Mouse (Mus musculus): ENCODE measurements around the gene Rps8. TPM values are rescaled to one million over a fixed set of nuclear protein-coding genes. Genes with fewer than 3 reads are reported as not detected.
A peak's percentile ranks its signal among the peaks of the same experiment; 100 is the strongest.

Gene Rps8
- polyA plus RNA-seq, 3 experiments from 2014 or later: 670 to 888 (median 878) TPM

- ATAC-seq: no peak
These were observed 7.9 kb downstream of the Rps8 start for GRCm38 (mm10) chr4:117148047-117148713.

GRCm38 (mm10) chr4:117146176-117146575 lies 9.9 kb downstream of the Rps8 start:
- ATAC-seq: peak; percentile 70

GRCm38 (mm10) chr4:117145248-117145647 lies 10.8 kb downstream of the Rps8 start:
- ATAC-seq: no peak

DNA sequence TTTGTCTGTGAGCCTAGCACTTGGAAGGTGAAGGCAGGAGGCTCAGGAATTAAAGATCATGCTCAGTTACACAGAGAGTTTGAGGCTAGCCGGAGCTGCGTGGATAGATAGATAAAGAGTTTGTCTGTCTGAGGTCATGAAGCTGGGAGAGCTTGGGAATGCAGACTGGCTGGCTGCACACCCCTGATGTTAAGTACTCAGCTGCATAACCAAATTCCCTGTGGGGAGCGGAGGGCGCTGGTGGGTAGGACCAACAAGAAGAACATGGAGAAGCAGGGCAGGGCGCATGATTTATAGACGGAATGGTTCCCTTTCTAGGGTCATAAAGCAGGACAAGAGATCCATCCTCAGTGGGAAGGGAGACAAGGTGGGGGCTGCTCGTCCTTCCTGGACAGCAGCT lies 13.0 kb downstream of the Rps8 start:
- ATAC-seq: no peak

DNA sequence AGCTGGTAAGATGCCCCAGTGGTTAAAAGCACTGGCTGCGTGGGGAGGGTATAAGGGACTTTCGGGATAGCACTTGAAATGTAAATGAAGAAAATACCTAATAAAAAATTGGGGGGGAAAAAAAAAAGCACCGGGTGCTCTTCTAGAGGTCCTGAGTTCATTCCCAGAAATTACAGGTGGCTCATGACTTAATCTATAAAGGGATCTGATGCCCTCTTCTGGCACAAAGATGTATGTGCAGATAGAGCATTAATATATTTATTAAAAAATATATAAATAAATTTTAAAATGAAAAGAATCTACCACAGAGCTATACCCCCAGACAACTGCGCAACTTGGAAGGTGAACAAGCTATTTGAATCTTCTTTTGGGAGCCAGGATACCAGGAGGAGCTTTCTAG lies 15.4 kb downstream of the Rps8 start:
- no peak for ATAC-seq

DNA sequence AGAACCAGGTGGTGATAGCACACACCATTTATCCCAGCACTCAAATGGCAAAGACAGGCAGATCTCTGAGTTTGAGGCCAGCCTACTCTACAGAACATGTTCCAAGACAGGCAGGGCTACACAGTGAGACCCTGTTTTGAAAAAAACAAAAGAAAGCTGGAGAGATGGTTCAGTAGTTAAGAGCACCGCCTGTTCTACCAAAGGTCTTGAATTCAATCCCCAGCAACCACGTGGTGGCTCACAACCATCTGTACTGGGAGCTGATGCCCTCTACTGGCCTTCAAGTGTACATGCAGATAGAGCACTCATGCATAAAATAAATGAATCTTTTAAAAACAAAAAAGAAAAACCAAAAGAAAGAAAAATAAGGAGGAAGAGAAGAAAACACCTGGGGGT lies 16.8 kb downstream of the Rps8 start:
- ATAC-seq: peak; percentile 85

- no peak for ATAC-seq
These were observed 17.5 kb downstream of the Rps8 start for GRCm38 (mm10) chr4:117138295-117139216.

DNA sequence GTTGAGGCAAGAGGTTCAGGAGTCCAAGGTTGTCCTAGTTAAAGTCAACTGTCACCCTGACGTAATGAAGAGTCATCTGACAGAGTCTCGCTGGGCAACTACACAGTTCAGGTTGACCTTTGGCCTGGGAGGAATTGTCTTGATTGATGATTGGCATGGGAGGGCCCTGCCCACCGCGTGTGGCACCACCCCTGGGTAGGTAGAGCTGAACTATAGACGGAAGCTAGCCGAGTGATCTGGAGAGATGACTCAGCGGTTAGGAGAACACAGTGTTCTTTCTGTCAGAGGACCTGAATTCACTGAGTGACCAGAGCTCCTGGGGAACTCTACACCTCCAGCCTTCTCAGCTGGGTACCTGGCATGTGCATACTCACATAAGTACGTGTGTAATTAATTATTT lies 20.0 kb downstream of the Rps8 start:
- no peak for ATAC-seq

- no peak for ATAC-seq
These were observed 21.4 kb downstream of the Rps8 start for GRCm38 (mm10) chr4:117134601-117134995.

DNA sequence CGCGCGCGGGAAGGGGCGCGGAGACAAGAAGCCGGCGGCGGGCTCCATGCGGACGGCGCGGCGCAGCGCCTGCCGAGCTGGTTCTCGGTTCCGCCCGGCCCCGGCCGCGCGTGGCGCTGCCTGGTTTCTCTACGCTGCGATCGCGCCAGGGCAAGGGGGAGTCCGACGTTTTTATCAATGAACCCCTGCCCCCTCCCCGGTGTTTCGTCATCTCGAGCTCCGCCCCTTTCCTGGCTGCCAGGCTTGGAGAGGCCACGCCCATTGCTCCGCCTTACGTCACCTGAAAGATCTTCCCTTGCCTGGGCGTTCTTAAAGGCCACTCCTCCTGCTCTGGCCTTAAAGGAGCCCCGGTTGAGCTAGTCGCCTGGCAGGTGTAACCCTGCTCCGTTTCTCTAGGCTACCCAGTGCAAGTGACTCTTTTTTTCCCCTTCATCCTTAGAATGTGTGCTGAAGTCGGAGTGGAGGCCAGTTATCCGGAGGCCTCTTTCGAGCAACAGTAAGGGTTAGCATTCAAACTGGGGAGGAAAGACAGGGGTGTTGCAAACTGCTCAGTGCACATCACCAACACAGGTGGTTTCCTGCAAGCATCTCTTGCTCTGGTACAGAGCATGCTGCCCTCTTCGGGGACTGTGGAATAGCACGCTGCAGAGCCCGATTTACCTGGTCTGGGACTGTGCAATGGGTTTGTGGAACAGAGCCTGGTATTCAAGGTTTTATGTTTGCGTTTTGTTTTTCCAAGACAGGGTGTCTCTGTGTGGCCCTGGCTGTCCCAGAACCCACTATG lies 22.0 kb downstream of the Rps8 start, which contains the start of gene Plk3:
Gene Plk3, minus strand, starts transcription at position 147 of the 784 bp plus-strand sequence.
- ATAC-seq: peak; percentile 92

GRCm38 (mm10) chr4:117133366-117133796 lies 22.7 kb downstream of the Rps8 start:
- ATAC-seq: peak; percentile 1

GRCm38 (mm10) chr4:117132794-117133143 lies 23.3 kb downstream of the Rps8 start:
- no peak for ATAC-seq

- no peak for ATAC-seq
These were observed 23.9 kb downstream of the Rps8 start for GRCm38 (mm10) chr4:117131890-117132793.

DNA sequence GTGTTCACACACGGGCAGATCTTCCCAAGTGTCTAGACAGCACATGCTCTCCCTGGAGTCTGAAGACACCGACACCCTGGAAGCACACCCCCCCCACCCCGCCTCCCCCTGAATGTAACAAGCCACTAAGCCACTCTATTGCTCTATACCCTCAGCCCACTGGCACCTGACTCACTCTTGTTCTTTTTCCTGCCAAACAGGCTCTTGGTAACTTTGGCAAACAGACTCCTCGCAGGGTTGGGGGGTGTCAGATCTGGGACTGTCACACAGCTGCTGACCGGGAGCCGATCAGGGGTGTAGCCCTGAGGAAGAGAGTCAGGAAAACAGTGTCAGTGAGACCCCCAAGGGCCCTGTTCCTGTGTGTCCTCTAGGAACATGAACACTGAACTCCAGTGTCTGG lies 24.8 kb downstream of the Rps8 start:
- no peak for ATAC-seq

GRCm38 (mm10) chr4:117130790-117131189 lies 25.3 kb downstream of the Rps8 start:
- no peak for ATAC-seq

DNA sequence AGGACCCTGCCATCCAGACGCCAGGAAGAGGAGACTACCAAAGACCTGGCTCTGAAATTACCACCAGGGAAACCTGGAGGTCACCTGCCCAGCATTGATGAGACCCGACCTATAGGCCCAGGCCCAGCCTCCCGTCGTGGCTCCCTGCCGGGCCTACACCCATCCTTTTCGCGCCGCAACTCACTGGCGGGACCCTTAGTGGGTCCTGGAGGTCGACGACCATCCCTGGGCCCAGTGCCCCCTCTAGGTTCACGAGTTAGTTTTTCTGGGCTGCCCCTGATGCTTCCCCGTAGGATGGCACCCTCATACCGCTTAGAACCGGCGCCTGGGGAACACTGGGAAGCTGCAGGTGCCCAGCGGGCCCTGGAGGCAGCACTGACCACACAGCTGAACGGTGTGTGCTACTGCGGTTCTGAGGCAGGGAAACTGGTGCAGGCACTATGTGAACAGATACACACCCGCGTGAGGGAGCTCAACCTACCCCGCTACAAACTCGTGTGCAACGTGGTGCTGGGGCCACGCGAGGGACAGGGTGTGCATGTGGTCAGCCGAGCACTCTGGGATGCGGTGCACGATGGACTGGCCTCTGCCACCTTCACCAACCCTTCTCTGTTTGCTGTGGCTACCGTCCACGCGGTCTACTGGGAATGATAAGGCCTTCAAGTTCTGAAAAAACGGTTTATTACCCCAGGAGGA lies 27.9 kb downstream of the Rps8 start:
- no peak for ATAC-seq

DNA sequence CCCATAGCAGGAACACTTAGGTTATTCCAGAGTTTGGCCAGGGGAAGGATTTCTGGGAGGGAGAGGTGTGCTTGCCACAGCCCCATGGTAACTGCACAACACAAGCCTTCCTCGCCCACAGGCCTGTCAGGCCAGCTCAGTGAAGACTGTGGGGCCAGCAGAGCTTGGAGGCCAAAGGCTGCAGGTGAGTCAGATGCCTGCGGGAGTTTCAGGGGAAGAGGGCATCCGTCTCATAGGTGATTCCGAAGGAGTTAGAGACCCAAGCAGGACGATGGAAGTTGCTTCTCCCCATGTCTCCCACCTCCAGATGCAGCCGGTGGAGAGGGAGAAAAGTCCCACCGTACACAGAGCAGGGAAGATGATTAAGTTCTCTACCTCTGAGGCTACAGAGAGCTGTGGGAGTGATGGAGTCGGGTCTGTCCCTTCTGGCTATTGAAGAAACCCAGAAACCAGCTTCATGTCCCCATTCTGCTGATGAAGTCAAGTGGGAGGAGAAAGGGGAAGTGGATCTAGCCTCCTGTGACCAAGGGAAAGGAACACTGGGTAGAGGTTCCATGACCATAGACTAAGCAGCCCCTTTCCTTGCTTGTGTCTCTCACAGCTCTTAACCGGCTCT lies 29.3 kb downstream of the Rps8 start, which contains the start of gene Tctex1d4:
Gene Tctex1d4, plus strand, starts transcription at position 120 of the 616 bp plus-strand sequence.
- ATAC-seq: no peak

GRCm38 (mm10) chr4:117125910-117126674 lies 30.0 kb downstream of the Rps8 start:
- ATAC-seq: peak; percentile 54

DNA sequence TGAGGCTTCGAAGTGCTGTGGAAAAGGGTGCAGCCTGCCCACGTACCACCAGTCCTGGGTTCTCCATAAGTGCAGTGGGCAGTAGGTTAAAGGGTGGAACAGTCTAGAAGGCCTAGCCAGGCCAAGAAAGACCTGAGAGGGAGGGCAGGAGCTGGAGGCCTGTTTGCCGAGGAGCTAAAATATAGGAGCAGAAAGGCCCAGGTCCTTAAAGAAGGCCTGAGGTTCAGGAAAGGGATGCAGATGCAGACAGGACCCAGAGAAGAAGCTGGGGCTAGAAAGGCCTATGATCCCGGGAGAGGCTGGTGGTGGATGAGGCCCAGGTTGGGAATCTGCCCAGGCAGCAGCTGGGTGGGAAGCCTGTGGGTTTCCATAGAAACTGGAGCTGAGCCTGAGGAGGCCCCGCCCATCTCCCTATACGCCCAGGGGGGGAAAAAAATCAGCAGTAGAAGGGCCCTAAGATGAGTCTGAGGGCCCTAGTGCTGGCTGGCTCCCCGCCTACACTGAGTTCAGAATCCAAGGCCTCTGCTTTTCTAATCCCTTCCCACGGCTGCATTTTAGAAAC lies 30.6 kb downstream of the Rps8 start, which contains the start of gene Btbd19:
Gene Btbd19, minus strand, starts transcription at position 378 of the 562 bp plus-strand sequence.
- ATAC-seq: no peak

Data from inflammation-experienced regulatory T-cells, adult 6 months (primary cell).